33 mouse cellular contexts compared by ENCODE assay signal in genomic region chr5:12124935-12125334, GRCm38 (mm10).
"Had no signal": no experiment of that assay in that cellular context is flagged by ENCODE, and none has a peak within 500 bp of the region (broad histone marks: within the 10 kb centered on the region; RNA-seq: fewer than 3 reads in every experiment).

No protein-coding gene starts in this region.

- H3K36me3 ChIP-seq: heart, embryonic 10.5 days; heart, embryonic 12.5 days; heart, embryonic 13.5 days; heart, embryonic 15.5 days; hindbrain, embryonic 10.5 days; hindbrain, embryonic 12.5 days; hindbrain, embryonic 13.5 days; hindbrain, embryonic 15.5 days; kidney, embryonic 15.5 days had no signal

- ATAC-seq: hindbrain, embryonic 16.5 days; hindbrain, postnatal 0 days; inflammation-experienced regulatory T-cells, adult 6 months had no signal

- H3K4me3 ChIP-seq: heart, adult 2 months; heart, embryonic 10.5 days; heart, embryonic 12.5 days; heart, embryonic 13.5 days; heart, embryonic 15.5 days; hindbrain, embryonic 10.5 days; hindbrain, embryonic 12.5 days; hindbrain, embryonic 13.5 days; hindbrain, embryonic 15.5 days; kidney, embryonic 15.5 days; layer of hippocampus, adult 2 months; left cerebral cortex, adult 2 months had no signal

- H3K4me1 ChIP-seq: heart, embryonic 10.5 days; heart, embryonic 12.5 days; heart, embryonic 13.5 days; heart, embryonic 15.5 days; hindbrain, embryonic 10.5 days; hindbrain, embryonic 12.5 days; hindbrain, embryonic 13.5 days; hindbrain, embryonic 15.5 days; kidney, embryonic 15.5 days had no signal

- DNase-seq: heart, adult 2 months; heart, postnatal 10 days; heart, postnatal 36 days; heart, postnatal 4 days; kidney, adult 11 months; kidney, adult 18-20 months; kidney, adult 2 months; kidney, adult 8-10 months; kidney, adult 9 months; kidney, postnatal 10 days; kidney, postnatal 14 days; kidney, postnatal 25 days; kidney, postnatal 36 days; kidney, postnatal 4 days; layer of hippocampus, adult 9-11 months; layer of hippocampus, postnatal 36 days had no signal

- H3K9ac ChIP-seq: heart, embryonic 12.5 days; heart, embryonic 13.5 days; heart, embryonic 15.5 days; hindbrain, embryonic 12.5 days; hindbrain, embryonic 13.5 days; hindbrain, embryonic 14.5 days; hindbrain, embryonic 15.5 days; kidney, embryonic 15.5 days had no signal

- H3K27ac ChIP-seq: heart, adult 2 months; heart, embryonic 10.5 days; heart, embryonic 13.5 days; heart, embryonic 15.5 days; hindbrain, embryonic 10.5 days; hindbrain, embryonic 12.5 days; hindbrain, embryonic 13.5 days; hindbrain, embryonic 14.5 days; hindbrain, embryonic 15.5 days; hindbrain, postnatal 0 days; kidney, embryonic 15.5 days; kidney, postnatal 0 days; layer of hippocampus, adult 2 months; left cerebral cortex, adult 2 months had no signal

- H3K27me3 ChIP-seq: heart, embryonic 12.5 days; heart, embryonic 13.5 days; heart, embryonic 15.5 days; hindbrain, embryonic 12.5 days; hindbrain, embryonic 13.5 days; hindbrain, embryonic 15.5 days; kidney, embryonic 15.5 days had no signal

- H3K4me2 ChIP-seq: heart, embryonic 11.5 days; heart, embryonic 12.5 days; heart, embryonic 13.5 days; heart, embryonic 15.5 days; hindbrain, embryonic 12.5 days; hindbrain, embryonic 13.5 days; hindbrain, embryonic 14.5 days; hindbrain, embryonic 15.5 days; kidney, embryonic 15.5 days had no signal

- H3K9me3 ChIP-seq: heart, embryonic 10.5 days; heart, embryonic 12.5 days; heart, embryonic 13.5 days; heart, embryonic 15.5 days; hindbrain, embryonic 10.5 days; hindbrain, embryonic 12.5 days; hindbrain, embryonic 13.5 days; hindbrain, embryonic 15.5 days; kidney, embryonic 15.5 days had no signal
